Mouse (Mus musculus) midbrain, embryonic 12.5 days (tissue): Measurements from ENCODE around the gene Sbk3. TPM values are rescaled to one million over a fixed set of nuclear protein-coding genes. Genes with fewer than 3 reads are reported as not detected.
"Not testable (repeated sequence)": the region's sequence is repeated elsewhere in the genome, so short reads cannot be mapped to it uniquely, and the experiment has no call there.

Experiments
- ATAC-seq: fragments of 200-750 bp; cut with Nextera tagmentation; 2 replicates; pipeline ENCODE4 v1.8.0; 2017; ENCODE audit warnings: low read depth, moderate TSS enrichment, moderate library complexity; ENCODE audit not compliant: low FRiP score
- H3K27ac ChIP-seq: fragments of 300-500 bp; sonication (generic); replicated peaks from 2 replicates; pipeline ENCODE4 v1.5.1; 2016; ENCODE audit warnings: mild to moderate bottlenecking
- H3K27me3 ChIP-seq: fragments of 300-500 bp; sonication (generic); 2 replicates; pipeline ENCODE4 v1.6.1; 2016; ENCODE audit warnings: mild to moderate bottlenecking
- H3K36me3 ChIP-seq: fragments of 300-500 bp; sonication (generic); 2 replicates; pipeline ENCODE4 v1.6.1; 2016
- H3K4me1 ChIP-seq: fragments of 300-500 bp; sonication (generic); 2 replicates; pipeline ENCODE4 v1.6.1; 2016
- H3K4me2 ChIP-seq: fragments of 300-500 bp; sonication (generic); replicated peaks from 2 replicates; pipeline ENCODE4 v1.6.1; 2016; ENCODE audit warnings: mild to moderate bottlenecking, moderate library complexity
- H3K4me3 ChIP-seq: fragments of 300-500 bp; sonication (generic); 2 replicates; pipeline ENCODE4 v1.5.1; 2016; ENCODE audit warnings: mild to moderate bottlenecking
- H3K9ac ChIP-seq: fragments of 300-500 bp; sonication (generic); replicated peaks from 2 replicates; pipeline ENCODE4 v1.6.1; 2016; ENCODE audit warnings: mild to moderate bottlenecking, moderate library complexity
- H3K9me3 ChIP-seq: fragments of 300-500 bp; sonication (generic); 2 replicates; pipeline ENCODE4 v1.6.1; 2016; ENCODE audit warnings: mild to moderate bottlenecking
- WGBS: fragments of 180-500 bp; shearing (Covaris S2); methylation state at CpG from one replicate; pipeline ENCODE4 v1.1.7; 2016; 5-methylcytosine and 5-hydroxymethylcytosine counted together
- polyA plus RNA-seq: library from polyadenylated mRNA; unstranded; fragments of >200 nt; fragmentation: Nextera tagmentation; extraction: Ambion mirVana; gene quantifications from 2 replicates; pipeline ENCODE4 v1.2.1, GENCODE M21; 2016

Sbk3 gene
- polyA plus RNA-seq = 0.14 TPM in 1 of 2 replicates, not detected in the other

DNA sequence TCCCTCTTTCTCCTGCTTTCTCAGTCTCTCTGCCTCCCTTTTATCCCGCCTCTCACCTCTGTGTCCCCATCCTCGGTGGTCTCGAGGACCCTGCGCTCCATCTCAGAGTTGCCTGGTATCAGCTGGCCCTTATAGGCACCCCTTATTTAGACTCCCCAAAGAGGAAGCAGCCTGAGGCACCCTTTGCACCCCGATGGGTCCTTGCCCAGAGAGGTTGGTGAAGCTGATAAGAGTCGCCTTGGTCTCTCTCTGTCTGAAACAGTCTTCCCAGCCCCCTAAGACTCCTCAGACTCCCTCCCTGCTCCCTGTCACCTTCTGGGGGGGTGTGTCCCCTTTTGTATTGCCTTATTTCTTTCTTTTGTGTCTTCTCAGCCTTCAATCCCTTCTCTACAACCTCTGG is at the start of gene Sbk3:
Sbk3 (minus strand) TSS at position 101 of the 400 bp plus-strand sequence.
- 0 out of 2 replicates have a peak, but pooled peaks cover 4% of the 10 kb centered on the region for H3K4me1 ChIP-seq
- ATAC-seq = no peak
- WGBS = 44% methylated on average over 6 of the region's 6 CpGs
- no peaks in the 10 kb centered on the region for H3K9me3 ChIP-seq
- no peak within 1 kb of the TSS for H3K4me2 ChIP-seq
- H3K27ac ChIP-seq = no peak within 1 kb of the TSS
- no peaks in the 10 kb centered on the region for H3K36me3 ChIP-seq
- H3K4me3 ChIP-seq = no peak within 1 kb of the TSS
- no peak within 1 kb of the TSS; the same call in 1 of the 2 replicates for H3K9ac ChIP-seq
- 0 out of 2 replicates have a peak, but pooled peaks cover 3% of the 10 kb centered on the region for H3K27me3 ChIP-seq

DNA sequence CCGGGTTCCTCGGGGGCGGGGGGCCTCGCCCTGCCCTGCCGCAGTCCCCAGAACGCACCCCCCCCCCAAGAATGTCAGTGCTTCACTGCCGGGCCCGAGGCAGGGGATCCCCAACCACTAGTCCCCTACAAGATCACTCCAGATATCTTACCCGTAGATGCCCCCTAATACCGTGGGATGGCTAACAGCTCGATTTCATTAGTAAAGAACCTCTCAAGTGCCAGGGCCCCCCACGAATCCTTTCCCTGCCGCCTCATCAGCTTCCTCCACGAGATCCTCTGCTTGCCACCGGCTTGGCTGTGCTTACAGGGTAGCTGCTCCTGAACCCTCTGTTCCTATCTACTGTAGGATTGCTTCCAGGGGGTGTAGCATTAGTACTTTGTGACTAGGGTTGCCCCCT is 49.7 kb upstream of the Sbk3 start:
- Histone ChIP-seq H3K36me3 (peaks cover 36% of the 10 kb centered on the region), H3K4me2 (peak overlapping the region; percentile 86)

DNA sequence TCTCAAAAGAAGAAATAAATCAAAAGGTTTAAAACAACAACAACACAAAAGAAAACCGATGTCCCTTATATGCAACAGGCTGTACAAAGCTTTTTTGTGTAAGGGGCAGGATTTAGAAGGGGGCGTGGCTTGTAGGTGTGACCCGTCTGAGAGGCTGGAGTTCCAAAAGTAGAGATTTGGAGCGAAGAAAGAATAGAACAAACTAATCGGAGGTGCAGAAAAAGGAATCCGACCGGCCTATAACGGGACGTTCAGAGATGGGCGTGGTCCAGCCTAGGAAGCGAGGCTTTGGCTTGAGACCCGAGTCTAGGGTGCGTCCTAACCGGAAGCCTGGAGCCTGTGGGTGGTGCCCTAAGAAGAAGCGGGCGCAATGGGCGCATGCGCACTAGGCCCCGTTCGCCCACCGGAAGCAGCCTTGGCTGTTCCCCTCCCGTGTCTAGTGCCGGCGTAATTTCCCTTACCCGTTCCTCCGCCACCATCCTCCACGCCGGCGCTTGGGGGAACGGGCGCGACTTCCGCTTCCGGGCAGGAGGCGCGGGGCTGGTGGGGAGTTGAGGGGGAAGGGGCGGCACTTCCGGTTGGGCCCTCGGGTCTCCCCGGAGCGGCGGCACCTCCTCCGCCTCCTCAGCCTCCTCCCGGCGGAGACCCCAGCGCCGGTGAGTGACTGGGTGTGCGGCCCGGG is 49.2 kb upstream of the Sbk3 start, which contains the start of the genes Zfp865 and Ccdc106:
Zfp865 (plus strand) TSS at position 377 of the 682 bp plus-strand sequence.
Ccdc106 (plus strand) TSS at position 554 of the 682 bp plus-strand sequence.
- WGBS = 1% methylated on average over 39 of the region's 49 CpGs
- Histone ChIP-seq H3K36me3 (peaks cover 36% of the 10 kb centered on the region), H3K9me3 (no peaks in the 10 kb centered on the region), H3K4me2 (peak within 1 kb of the TSS; percentile 86), H3K27ac (peak within 1 kb of the TSS; percentile 94), H3K27me3 (no peaks in the 10 kb centered on the region), H3K4me3 (peak within 1 kb of the TSS; percentile 93), H3K4me1 (peaks cover 23% of the 10 kb centered on the region), H3K9ac (peak within 1 kb of the TSS; percentile 94)
- ATAC-seq = peak; percentile 91

More for the DNA sequence above, 49.7 kb upstream of the Sbk3 start:
- Histone ChIP-seq H3K9me3 (no peaks in the 10 kb centered on the region), H3K9ac (peak overlapping the region; percentile 94), H3K4me3 (peak overlapping the region; percentile 93), H3K27ac (peak overlapping the region; percentile 94), H3K4me1 (peaks cover 23% of the 10 kb centered on the region), H3K27me3 (no peaks in the 10 kb centered on the region)
- ATAC-seq = 0 out of 2 replicates have a peak, but pooled peaks have one; percentile 1
- 0% methylated on average over 11 of the region's 15 CpGs for WGBS

DNA sequence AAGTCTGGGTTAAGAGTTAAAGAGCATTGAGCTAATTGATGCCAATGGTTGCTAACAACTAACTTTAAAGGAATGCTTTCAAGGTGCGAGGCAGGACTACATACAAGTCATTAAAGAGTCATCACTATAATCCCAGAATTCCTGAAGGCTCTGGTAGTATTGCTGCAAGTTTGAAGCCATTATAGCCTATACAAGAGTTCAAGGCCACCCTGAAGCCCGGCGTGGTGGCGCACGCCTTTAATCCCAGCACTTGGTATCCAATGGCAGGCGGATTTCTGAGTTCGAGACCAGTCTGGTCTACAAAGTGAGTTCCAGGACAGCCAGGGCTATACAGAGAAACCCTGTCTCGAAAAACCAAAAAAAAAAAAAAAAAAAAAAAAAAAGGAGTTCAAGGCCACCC is 48.6 kb upstream of the Sbk3 start:
- Histone ChIP-seq H3K4me3 (peak overlapping the region; percentile 93), H3K27ac (peak overlapping the region; percentile 94), H3K4me1 (peaks cover 23% of the 10 kb centered on the region), H3K4me2 (peak overlapping the region; percentile 86), H3K36me3 (peaks cover 31% of the 10 kb centered on the region)
- not testable (repeated sequence) for H3K9ac ChIP-seq, H3K27me3 ChIP-seq, ATAC-seq, H3K9me3 ChIP-seq
- WGBS = 32% methylated on average over 8 of the region's 8 CpGs

DNA sequence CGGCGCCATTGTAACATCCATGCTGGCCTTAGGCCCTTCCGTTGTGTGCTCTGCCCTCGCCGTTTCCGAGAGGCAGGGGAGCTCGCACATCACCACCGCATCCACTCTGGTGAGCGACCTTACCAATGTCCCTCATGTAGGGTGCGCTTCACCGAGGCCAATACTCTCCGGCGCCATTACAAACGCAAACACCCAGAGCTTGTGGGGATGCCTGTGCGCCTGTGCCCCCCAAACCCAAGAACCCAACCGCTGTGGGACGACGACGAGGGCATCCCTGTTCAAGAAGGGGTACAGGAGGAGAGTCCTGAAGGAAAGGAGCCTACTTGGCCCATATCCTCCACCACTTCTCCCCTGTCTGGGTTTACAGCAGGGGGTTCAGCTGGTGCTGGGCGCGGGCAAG is 47.0 kb upstream of the Sbk3 start:
- WGBS = 97% methylated on average over 21 of the region's 21 CpGs

DNA sequence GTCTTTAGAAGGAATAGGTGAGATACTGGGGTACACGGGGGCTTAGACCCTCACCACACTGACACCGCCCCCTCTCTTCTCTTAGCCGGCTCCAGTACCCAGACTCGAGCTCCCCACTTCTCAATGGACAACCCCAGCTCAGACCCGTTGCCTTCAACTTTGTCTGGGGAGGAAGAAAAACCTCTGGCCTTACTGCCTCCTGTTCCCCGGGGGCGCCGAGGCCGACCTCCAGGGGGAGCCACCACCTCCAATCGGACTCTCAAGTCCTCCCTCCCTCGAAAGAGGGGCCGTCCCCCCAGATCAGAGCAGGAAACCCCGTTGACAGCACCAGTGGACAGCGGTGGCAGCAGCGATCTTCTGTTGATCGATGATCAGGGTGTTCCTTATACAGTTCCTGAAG is 46.4 kb upstream of the Sbk3 start:
- 92% methylated on average over 16 of the region's 16 CpGs for WGBS
- no peak overlapping the region for H3K4me2 ChIP-seq
- no peaks in the 10 kb centered on the region for H3K27me3 ChIP-seq
- H3K36me3 ChIP-seq = peaks cover 15% of the 10 kb centered on the region
- H3K27ac ChIP-seq = no peak overlapping the region
- no peaks in the 10 kb centered on the region for H3K9me3 ChIP-seq
- no peak overlapping the region for H3K9ac ChIP-seq
- H3K4me1 ChIP-seq = peaks cover 28% of the 10 kb centered on the region
- ATAC-seq = no peak
- H3K4me3 ChIP-seq = no peak overlapping the region

More for the DNA sequence above, 47.0 kb upstream of the Sbk3 start:
- Histone ChIP-seq H3K36me3 (peaks cover 15% of the 10 kb centered on the region), H3K4me1 (peaks cover 28% of the 10 kb centered on the region), H3K27me3 (no peaks in the 10 kb centered on the region), H3K9ac (no peak overlapping the region), H3K4me2 (no peak overlapping the region), H3K27ac (no peak overlapping the region), H3K9me3 (no peaks in the 10 kb centered on the region), H3K4me3 (no peak overlapping the region)
- ATAC-seq = no peak

DNA sequence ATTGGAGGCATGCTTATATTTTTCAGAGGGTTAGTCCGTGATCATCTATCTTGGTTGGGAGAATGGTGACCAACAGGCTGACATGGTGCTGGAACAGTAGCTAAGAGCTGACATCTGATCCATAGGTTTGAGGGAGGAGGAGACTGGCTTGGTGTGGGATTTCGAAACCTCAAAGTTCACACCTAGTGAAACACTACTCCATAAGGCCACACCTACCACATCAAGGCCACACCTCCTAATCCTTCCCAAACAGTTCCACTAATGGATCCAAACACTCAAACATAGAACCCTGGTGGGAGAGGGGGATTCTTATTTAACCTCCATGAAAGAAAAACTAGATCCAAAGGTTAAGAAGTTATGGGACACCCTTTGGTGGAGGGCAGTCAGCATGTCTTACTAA is 46.0 kb upstream of the Sbk3 start:
- H3K27me3 ChIP-seq = no peaks in the 10 kb centered on the region
- ATAC-seq = no peak
- H3K4me1 ChIP-seq = peaks cover 24% of the 10 kb centered on the region
- H3K27ac ChIP-seq = no peak overlapping the region
- H3K4me2 ChIP-seq = no peak overlapping the region
- WGBS = 94% methylated on average over 2 of the region's 2 CpGs
- no peak overlapping the region for H3K4me3 ChIP-seq
- no peaks in the 10 kb centered on the region for H3K9me3 ChIP-seq
- H3K36me3 ChIP-seq = peaks cover 15% of the 10 kb centered on the region
- no peak overlapping the region for H3K9ac ChIP-seq

DNA sequence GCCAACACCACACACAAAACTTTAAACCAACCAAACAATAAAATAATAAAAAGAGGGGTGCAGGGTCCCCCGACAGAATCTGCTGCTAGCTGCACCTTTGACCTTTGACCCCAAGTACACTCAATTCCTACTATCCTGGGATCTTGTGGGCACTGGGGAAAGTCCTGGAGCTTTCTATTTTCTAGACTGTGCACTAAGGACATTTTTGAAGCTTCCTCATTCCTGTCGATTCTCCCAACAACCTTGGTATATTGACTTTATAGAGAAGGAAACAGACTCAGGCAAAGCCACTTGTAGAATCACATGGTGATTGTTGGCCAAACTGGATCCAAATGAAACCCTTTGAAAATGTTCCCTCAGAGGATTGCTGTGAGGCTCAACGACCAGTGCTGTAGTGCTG is 45.1 kb upstream of the Sbk3 start:
- no peak for ATAC-seq
- Histone ChIP-seq H3K4me2 (peak overlapping the region; percentile 55), H3K27me3 (no peaks in the 10 kb centered on the region), H3K4me3 (peak overlapping the region; percentile 72), H3K9me3 (no peaks in the 10 kb centered on the region), H3K4me1 (peaks cover 15% of the 10 kb centered on the region), H3K36me3 (peaks cover 22% of the 10 kb centered on the region), H3K9ac (peak overlapping the region; percentile 88; the same call in 1 of the 2 replicates), H3K27ac (peak overlapping the region; percentile 96)
- WGBS = 69% methylated on average over 3 of the region's 3 CpGs

DNA sequence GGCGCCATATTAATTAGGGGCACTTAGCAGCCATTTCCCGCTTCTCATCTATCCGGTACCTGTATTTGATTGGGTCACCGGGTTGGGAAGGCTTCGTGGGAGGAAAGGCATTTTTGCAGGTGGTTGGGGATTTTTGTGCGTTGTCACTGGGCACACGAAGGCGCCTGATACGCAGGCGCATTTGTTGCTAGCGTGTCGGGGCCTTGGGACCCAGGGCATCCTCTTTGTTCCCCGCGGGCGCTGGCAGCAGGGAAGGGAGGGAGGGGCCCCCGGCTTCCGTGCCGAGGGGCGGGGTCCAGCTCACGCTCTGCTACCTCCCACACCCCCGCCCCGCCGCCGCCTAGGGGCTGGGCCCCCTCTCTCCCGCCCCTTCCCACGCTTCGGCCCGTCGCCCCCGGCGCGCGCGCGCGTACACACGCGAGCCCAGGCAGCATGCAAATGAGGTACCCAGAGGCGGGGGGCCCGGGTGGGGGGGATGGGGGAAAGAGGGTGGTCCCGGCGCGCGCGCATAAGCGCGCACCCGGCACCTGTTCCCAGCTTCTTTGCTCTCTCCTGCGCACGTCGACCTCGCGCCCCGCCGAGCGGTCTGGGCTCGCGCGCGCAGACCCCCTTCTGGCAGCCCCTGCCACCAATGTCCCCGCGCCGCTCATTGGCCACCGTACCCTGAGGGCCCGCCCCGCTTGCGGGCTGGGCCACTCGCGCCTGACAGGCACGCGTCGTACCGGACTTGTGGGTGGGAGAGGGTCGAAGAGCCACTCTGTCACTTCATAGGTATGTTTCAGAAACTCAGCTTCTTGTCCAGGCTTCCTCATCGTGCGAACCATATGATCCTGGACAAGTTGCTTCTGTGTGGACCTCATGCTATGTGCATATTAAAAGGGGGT is 44.4 kb upstream of the Sbk3 start, which contains the start of gene Gm44973:
Gm44973 (plus strand) TSS at position 379 of the 884 bp plus-strand sequence.
- under 1% methylated on average over 50 of the region's 76 CpGs for WGBS
- Histone ChIP-seq H3K4me1 (peaks cover 12% of the 10 kb centered on the region), H3K4me2 (peak within 1 kb of the TSS; percentile 55), H3K9me3 (no peaks in the 10 kb centered on the region), H3K27me3 (no peaks in the 10 kb centered on the region), H3K4me3 (peak within 1 kb of the TSS; percentile 72), H3K36me3 (peaks cover 29% of the 10 kb centered on the region), H3K27ac (peak within 1 kb of the TSS; percentile 96), H3K9ac (peak within 1 kb of the TSS; percentile 88)
- ATAC-seq = peak; percentile 80

DNA sequence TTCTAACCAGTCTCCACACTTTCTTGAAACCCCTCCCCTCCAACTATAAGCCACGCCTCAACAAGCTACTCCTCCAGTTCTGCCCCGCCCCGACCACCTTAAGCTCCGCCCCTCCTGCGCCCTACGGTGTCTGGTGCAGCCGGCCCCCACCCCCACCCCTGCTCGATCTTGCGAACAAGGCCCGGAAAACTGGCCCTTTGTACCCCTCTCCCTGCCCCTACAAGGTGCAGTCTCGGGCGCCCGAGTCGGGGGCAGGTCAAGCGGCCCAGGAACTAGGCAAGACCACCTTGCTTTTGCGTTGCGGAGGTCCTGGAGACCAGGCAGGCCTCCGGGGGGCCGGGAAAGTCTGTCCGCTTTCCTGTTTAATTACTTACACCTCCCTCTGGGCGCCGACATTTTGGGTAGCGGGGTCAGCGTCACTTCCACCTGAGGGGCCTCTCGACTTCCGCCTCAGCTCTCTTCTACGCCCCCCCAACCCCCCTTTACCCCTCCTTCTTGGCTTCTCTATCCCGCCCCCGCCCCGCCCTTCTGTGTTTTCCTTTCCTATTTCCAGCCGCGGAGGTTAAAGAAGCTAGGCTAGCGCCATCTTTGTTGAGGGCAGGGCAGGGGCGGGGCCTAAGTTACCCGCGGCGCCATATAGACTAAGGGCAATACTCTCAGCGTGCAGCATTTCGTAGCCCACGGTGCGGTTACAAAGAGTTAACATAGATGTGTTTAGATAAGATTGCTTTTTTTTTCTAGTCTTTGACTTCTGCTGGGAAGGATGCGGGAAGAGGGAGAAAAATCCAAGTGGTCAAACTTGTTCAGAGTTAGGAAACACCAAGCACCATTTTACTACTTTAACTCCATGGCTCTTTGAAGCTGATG is 43.5 kb upstream of the Sbk3 start, which contains the start of the genes Zfp524 and Fiz1:
Zfp524 (plus strand) TSS at position 165 of the 867 bp plus-strand sequence.
Fiz1 (minus strand) TSS at position 447 of the 867 bp plus-strand sequence.
- ATAC-seq = peak; percentile 82
- peak within 1 kb of the TSS; percentile 88 for H3K9ac ChIP-seq
- peaks cover 10% of the 10 kb centered on the region for H3K4me1 ChIP-seq
- no peaks in the 10 kb centered on the region for H3K27me3 ChIP-seq
- no peaks in the 10 kb centered on the region for H3K9me3 ChIP-seq
- peak within 1 kb of the TSS; percentile 72 for H3K4me3 ChIP-seq
- H3K4me2 ChIP-seq = peak within 1 kb of the TSS; percentile 55
- peaks cover 38% of the 10 kb centered on the region for H3K36me3 ChIP-seq
- under 1% methylated on average over 38 of the region's 42 CpGs for WGBS
- H3K27ac ChIP-seq = peak within 1 kb of the TSS; percentile 96
